Mouse (Mus musculus) myocyte (in vitro differentiated cells): ENCODE measurements around the gene Dleu7. TPM values are rescaled to one million over a fixed set of nuclear protein-coding genes. Genes with fewer than 3 reads are reported as not detected.

Experiments
- H3K27me3 ChIP-seq: one replicate; pipeline ENCODE4 v1.6.1; 2011; ENCODE audit not compliant: control insufficient read depth, insufficient read depth, insufficient read length
- H3K36me3 ChIP-seq: one replicate; pipeline ENCODE4 v1.6.1; 2011; ENCODE audit not compliant: control insufficient read depth, insufficient read depth
- H3K4me2 ChIP-seq: one replicate; pipeline ENCODE4 v1.6.1; 2011; ENCODE audit warnings: low read depth, control low read depth
- H3K4me3 ChIP-seq: one replicate; pipeline ENCODE4 v1.5.1; 2011; ENCODE audit warnings: mild to moderate bottlenecking, control low read depth, moderate library complexity
- H3K79me2 ChIP-seq: one replicate; pipeline ENCODE4 v1.6.1; 2011; ENCODE audit not compliant: control insufficient read depth, insufficient read depth
- H3ac ChIP-seq: one replicate; pipeline ENCODE4 v1.6.1; 2011; ENCODE audit not compliant: control insufficient read depth, insufficient read length
- CEBPB ChIP-seq: IDR thresholded peaks from 2 replicates; pipeline ENCODE4 v1.6.1; 2011; ENCODE audit warnings: mild to moderate bottlenecking, moderate library complexity; ENCODE audit not compliant: poor library complexity, insufficient read depth, severe bottlenecking
- E2F4 ChIP-seq: IDR thresholded peaks from one replicate; pipeline ENCODE4 v1.6.1; 2011; ENCODE audit warnings: mild to moderate bottlenecking, control low read depth, moderate library complexity; ENCODE audit not compliant: insufficient read depth
- MAX ChIP-seq: IDR thresholded peaks from one replicate; pipeline ENCODE4 v1.6.1; 2011; ENCODE audit warnings: low read depth, mild to moderate bottlenecking, control low read depth
- MYOD1 ChIP-seq, 3 experiments: IDR thresholded peaks; one replicate each; pipeline ENCODE4 v1.6.1; 2011; ENCODE audit warnings: control low read depth in 2 of 3, low read depth in 2 of 3, mild to moderate bottlenecking in 2 of 3, moderate library complexity in 1 of 3; ENCODE audit not compliant: insufficient read length in 2 of 3, control insufficient read depth in 1 of 3
- MYOG ChIP-seq, 3 experiments: IDR thresholded peaks; one replicate each; pipeline ENCODE4 v1.6.1; 2011; ENCODE audit warnings: control low read depth in 2 of 3, low read depth in 2 of 3, mild to moderate bottlenecking in 2 of 3; ENCODE audit not compliant: insufficient read length in 2 of 3, control insufficient read depth in 1 of 3, insufficient read depth in 1 of 3
- POLR2A ChIP-seq: IDR thresholded peaks from one replicate; pipeline ENCODE4 v1.6.1; 2011; ENCODE audit warnings: low read depth, mild to moderate bottlenecking, control low read depth, moderate library complexity; ENCODE audit not compliant: insufficient read length
- POLR2AphosphoS2 ChIP-seq: IDR thresholded peaks from one replicate; pipeline ENCODE4 v1.6.1; 2011; ENCODE audit warnings: low read depth, control low read depth; ENCODE audit not compliant: insufficient read length
- REST ChIP-seq: IDR thresholded peaks from one replicate; pipeline ENCODE4 v1.6.1; 2011; ENCODE audit warnings: mild to moderate bottlenecking, control low read depth, moderate library complexity; ENCODE audit not compliant: insufficient read depth, insufficient read length
- SRF ChIP-seq: IDR thresholded peaks from one replicate; pipeline ENCODE4 v1.6.1; 2011; ENCODE audit warnings: low read depth; ENCODE audit not compliant: control insufficient read depth, insufficient read length
- TCF12 ChIP-seq: IDR thresholded peaks from one replicate; pipeline ENCODE4 v1.6.1; 2011; ENCODE audit warnings: mild to moderate bottlenecking, control low read depth; ENCODE audit not compliant: poor library complexity, insufficient read depth, severe bottlenecking
- TCF3 ChIP-seq: IDR thresholded peaks from one replicate; pipeline ENCODE4 v1.6.1; 2011; ENCODE audit warnings: low read depth, control low read depth; ENCODE audit not compliant: insufficient read length
- USF1 ChIP-seq: IDR thresholded peaks from one replicate; pipeline ENCODE4 v1.6.1; 2011; ENCODE audit warnings: low read depth, mild to moderate bottlenecking, control low read depth, moderate library complexity
- polyA plus RNA-seq: library from polyadenylated mRNA; unstranded; fragments of >200 nt; fragmentation: generic; extraction: Trizol; gene quantifications from one replicate; pipeline ENCODE4 v1.2.1, GENCODE M21; 2012; ENCODE audit warnings: missing spikeins

Gene Dleu7
- polyA plus RNA-seq, 1 experiment = 0.25 TPM

DNA sequence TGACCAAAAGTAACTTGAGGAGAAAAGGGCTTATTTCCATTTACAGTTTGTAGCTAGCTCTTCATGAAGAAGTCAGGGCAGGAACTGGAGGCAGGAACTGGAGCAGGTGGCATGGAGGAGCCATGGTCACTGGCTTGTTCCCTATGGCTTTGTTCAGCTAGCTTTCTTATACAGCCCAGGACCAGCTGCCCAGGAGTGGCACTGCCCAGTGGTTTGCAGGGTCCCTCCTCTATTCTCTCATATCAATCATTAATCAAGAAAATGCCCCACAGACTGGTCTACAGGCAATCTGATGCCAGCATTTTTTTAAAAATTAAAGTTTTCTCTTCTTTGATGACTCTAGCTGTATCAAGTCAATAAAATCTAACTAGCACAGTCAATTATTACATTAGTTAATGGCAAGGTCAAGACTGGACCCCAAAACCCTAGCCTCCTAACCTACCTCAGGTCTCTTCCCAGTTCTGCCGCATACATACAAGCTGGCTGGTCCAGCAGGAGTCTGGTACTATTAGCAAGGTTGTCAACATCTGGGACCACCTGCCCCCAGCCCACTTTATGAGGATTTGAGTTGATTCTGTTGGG is 1.4 kb downstream of the Dleu7 start:
- Histone ChIP-seq H3K36me3 (no peaks in the 10 kb centered on the region), H3K27me3 (peaks cover 7% of the 10 kb centered on the region), H3K4me2 (no peak overlapping the region), H3K79me2 (no peaks in the 10 kb centered on the region), H3ac (no peak overlapping the region), H3K4me3 (no peak overlapping the region)
- TF ChIP-seq SRF = no peak
- TF ChIP-seq POLR2A = no peak
- TF ChIP-seq USF1 = no peak

DNA sequence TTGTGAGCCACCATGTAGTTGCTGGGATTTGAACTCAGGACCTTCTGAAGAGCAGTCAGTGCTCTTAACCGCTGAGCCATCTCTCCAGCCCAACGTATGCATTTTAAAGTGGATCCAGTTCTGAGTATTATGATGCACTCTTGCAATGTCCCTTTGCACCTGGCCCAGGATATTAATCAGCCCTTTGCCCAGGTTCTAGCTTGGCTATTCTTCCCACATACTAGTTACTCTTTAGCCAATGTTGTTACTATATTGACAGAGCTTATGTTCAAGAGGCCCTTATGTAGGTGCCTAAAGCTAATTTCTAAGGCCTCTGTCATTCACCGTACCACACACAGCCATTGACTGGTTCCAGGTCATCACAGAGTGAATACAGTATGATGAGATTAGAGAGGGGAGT is 4.1 kb downstream of the Dleu7 start:
- H3K4me3 ChIP-seq = no peak overlapping the region
- no peak overlapping the region for H3ac ChIP-seq
- no peaks in the 10 kb centered on the region for H3K36me3 ChIP-seq
- H3K27me3 ChIP-seq = peaks cover 7% of the 10 kb centered on the region
- TF ChIP-seq TCF12 (no peak), POLR2A (no peak), MYOG (IDR thresholded peaks at IDR 0.05; ENCODE audit: control insufficient read depth in 1 of 3, insufficient read depth in 1 of 3, insufficient read length in 2 of 3, low read depth in 2 of 3) (no peak), USF1 (no peak)
- H3K79me2 ChIP-seq = no peaks in the 10 kb centered on the region
- no peak overlapping the region for H3K4me2 ChIP-seq

DNA sequence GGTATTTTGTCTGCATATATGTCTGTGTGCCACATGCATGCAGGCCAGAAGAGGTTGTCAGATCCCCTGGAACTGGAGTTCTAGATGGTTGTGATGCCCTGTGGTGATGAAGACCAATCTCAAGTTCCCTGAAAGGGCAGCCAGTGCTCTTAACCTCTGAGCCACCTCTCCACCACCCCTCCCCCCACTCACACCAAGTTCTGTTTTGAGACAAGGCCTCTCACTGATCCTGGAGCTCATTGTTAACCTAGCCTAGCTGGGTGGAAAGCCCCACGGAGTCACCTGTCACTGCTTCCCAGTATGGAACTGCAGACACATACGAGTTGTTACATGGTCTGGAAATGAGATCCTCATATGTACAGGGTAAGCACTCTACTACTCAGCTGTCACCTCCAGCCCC is 9.9 kb downstream of the Dleu7 start:
- no peak overlapping the region for H3K4me2 ChIP-seq
- H3ac ChIP-seq = no peak overlapping the region
- peaks cover 6% of the 10 kb centered on the region for H3K27me3 ChIP-seq
- H3K79me2 ChIP-seq = no peaks in the 10 kb centered on the region
- TF ChIP-seq SRF = no peak
- no peak for TF ChIP-seq REST
- no peak for TF ChIP-seq POLR2AphosphoS2
- no peak for TF ChIP-seq CEBPB
- no peak for TF ChIP-seq USF1
- no peak for TF ChIP-seq MYOG (IDR thresholded peaks at IDR 0.05; ENCODE audit: control insufficient read depth in 1 of 3, insufficient read depth in 1 of 3, insufficient read length in 2 of 3, low read depth in 2 of 3)
- TF ChIP-seq TCF12 = no peak
- TF ChIP-seq TCF3 = no peak
- TF ChIP-seq POLR2A = no peak
- H3K36me3 ChIP-seq = no peaks in the 10 kb centered on the region
- H3K4me3 ChIP-seq = no peak overlapping the region

DNA sequence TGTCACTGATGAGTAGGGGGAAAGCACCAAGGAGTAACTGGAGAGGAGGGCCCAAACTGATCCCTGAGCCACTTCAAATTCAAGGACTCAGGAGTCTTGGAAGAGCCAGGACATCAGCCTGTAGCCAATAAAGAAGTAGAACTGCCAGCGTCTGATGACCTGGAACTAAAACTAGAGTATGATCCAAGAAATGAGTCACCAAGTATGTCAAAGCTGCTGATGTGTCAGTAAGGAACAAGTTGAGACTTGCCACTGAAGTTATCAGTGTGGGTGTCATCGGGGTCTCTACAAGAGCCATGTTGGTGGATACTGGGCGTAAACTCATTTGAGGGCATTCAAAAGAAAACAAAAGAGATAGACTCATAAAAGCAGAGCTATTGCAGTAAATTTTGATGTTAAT is 19.2 kb downstream of the Dleu7 start:
- TF ChIP-seq TCF3 = no peak
- TF ChIP-seq POLR2AphosphoS2 = no peak
- TF ChIP-seq POLR2A = no peak
- no peak for TF ChIP-seq E2F4
- TF ChIP-seq REST = no peak
- no peak for TF ChIP-seq USF1
- no peak for TF ChIP-seq MYOD1 (IDR thresholded peaks at IDR 0.05; ENCODE audit: control insufficient read depth in 1 of 3, insufficient read length in 2 of 3, low read depth in 2 of 3)
- TF ChIP-seq MAX = no peak
- no peak for TF ChIP-seq SRF
- TF ChIP-seq MYOG (IDR thresholded peaks at IDR 0.05; ENCODE audit: control insufficient read depth in 1 of 3, insufficient read depth in 1 of 3, insufficient read length in 2 of 3, low read depth in 2 of 3) = no peak
- TF ChIP-seq CEBPB = no peak
- no peak for TF ChIP-seq TCF12
- Histone ChIP-seq H3ac (no peak overlapping the region), H3K27me3 (no peaks in the 10 kb centered on the region), H3K4me3 (no peak overlapping the region), H3K36me3 (no peaks in the 10 kb centered on the region), H3K4me2 (no peak overlapping the region), H3K79me2 (no peaks in the 10 kb centered on the region)

DNA sequence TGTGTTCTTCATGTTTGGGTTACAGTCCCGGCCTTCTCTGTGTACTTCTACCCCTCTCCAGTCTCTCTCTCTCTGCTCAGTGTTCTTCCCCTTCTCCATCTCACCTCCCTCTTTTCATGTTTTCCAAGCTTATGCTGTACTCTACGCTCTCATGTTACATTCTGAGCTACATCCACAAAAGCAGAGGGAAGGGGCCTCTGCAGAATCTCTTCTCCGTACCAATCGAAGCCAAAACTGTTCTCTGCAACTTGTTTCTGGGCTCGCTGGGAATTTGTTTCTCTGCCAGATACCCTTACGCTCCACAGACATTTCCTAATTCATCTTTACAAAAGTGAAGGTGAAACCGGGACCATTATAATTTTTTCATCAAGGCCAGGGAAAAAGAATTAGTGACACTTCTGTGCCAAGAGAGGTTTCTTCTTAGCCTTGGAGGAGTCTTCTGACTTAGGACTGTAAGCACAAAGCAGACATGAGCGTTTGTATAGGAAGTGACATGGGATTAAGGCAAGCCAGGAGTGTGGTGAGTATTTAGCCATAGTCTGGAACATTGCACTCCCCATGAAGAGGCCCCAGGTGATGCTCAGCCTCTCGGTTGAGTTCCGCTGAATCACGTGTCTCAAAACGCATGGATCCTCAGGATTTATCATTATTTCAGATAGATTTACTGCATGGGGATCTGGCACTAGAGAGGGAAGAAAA is 22.0 kb downstream of the Dleu7 start:
- TF ChIP-seq POLR2A = no peak
- no peak overlapping the region for H3ac ChIP-seq

More for the DNA sequence above, 22.0 kb downstream of the Dleu7 start:
- no peaks in the 10 kb centered on the region for H3K27me3 ChIP-seq
- H3K4me3 ChIP-seq = no peak overlapping the region
- no peaks in the 10 kb centered on the region for H3K79me2 ChIP-seq
- H3K36me3 ChIP-seq = no peaks in the 10 kb centered on the region
- no peak overlapping the region for H3K4me2 ChIP-seq
